Mouse (Mus musculus): ENCODE results near the gene Slc26a9. TPM values are rescaled to one million over a fixed set of nuclear protein-coding genes. Genes with fewer than 3 reads are reported as not detected.

The Slc26a9 gene
- polyA plus RNA-seq, 1 experiment from 2014 or later: 15.4 TPM

DNA sequence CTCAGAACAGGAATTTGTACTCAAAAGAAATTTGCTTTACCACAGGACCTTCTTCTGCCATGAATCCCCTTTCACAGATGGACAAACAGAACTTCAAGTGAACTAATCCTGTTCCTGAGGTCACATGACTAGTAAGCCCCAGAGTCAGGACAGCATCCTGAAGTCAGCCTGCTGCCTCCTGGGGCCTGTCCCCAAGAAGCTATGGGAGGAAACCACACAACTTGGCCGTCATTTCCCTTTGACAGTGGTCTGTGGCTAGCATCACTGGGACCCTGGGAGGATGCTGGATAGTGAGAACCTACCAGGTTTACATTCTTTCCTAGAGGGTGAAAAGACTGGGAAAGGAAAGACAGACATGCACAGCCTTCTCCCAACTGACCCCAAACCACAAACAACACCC, 5.1 kb upstream of the Slc26a9 start:
- DNase-seq (ENCODE audit: low spot score) (no peak), ATAC-seq (ENCODE audit: low FRiP score, low TSS enrichment) (no peak)
- 67% methylated on average over 1 of the region's 1 CpGs for WGBS
- TF ChIP-seq EP300 (optimal IDR thresholded peaks at IDR 0.05) (no peak), CTCF (IDR thresholded peaks at IDR 0.05; ENCODE audit: low read depth) (no peak)
- no peak overlapping the region for H3K27ac ChIP-seq (replicated peaks)
- H3K9me3 ChIP-seq (ENCODE audit: control insufficient read depth, low read length): no peaks in the 10 kb centered on the region
- H3K27me3 ChIP-seq (ENCODE audit: control insufficient read depth, insufficient read depth, low read length): no peaks in the 10 kb centered on the region
- no peak overlapping the region for H3K9ac ChIP-seq (ENCODE audit: low read length)
- H3K4me3 ChIP-seq (ENCODE audit: low read depth, low read length): no peak overlapping the region
- H3K4me1 ChIP-seq (replicated peaks; ENCODE audit: control insufficient read depth, insufficient read depth): peaks cover 7% of the 10 kb centered on the region
- H3K4me2 ChIP-seq (replicated peaks; ENCODE audit: low read depth): no peak overlapping the region
- H3K36me3 ChIP-seq (ENCODE audit: control insufficient read depth, insufficient read depth, low read length): no peaks in the 10 kb centered on the region

DNA sequence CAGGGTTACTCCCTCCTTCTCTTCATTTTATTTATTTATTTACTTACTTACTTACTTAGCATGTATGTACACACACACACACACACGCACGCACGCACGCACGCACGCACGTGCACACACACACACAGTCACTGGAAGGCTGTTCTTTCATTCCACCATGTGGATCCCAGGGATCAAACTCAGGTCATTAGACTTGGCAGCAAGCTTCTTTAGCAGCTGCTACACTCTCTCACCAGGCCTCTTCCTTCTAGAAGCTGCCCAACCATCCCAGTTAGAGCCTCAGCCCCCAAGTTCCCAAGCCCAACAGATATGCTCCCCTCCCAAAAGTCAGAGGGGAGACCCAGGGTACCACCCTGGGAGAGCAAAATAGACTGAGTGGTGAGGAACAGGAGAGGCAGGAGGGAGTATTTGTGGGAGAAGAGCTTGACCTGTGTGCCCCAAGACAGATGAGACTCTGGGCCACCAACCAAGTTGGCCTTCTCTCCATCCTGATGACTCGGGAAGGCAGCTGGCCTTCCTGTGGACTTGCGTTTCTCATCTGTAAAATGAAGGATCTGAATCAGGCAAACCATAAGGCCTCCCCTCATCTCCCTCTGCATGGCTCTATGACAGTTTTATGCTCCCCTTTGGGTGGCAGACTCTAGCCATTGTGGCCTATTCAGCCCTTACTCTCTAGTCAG, 4.2 kb upstream of the Slc26a9 start:
- Histone ChIP-seq H3K9ac (ENCODE audit: low read length) (no peak overlapping the region), H3K4me1 (replicated peaks; ENCODE audit: control insufficient read depth, insufficient read depth) (peaks cover 7% of the 10 kb centered on the region), H3K36me3 (ENCODE audit: control insufficient read depth, insufficient read depth, low read length) (no peaks in the 10 kb centered on the region), H3K27ac (replicated peaks) (no peak overlapping the region), H3K27me3 (ENCODE audit: control insufficient read depth, insufficient read depth, low read length) (no peaks in the 10 kb centered on the region), H3K9me3 (ENCODE audit: control insufficient read depth, low read length) (no peaks in the 10 kb centered on the region), H3K4me2 (replicated peaks; ENCODE audit: low read depth) (no peak overlapping the region), H3K4me3 (ENCODE audit: low read depth, low read length) (no peak overlapping the region)
- DNase-seq (ENCODE audit: low spot score) (no peak), ATAC-seq (ENCODE audit: low FRiP score, low TSS enrichment) (no peak)
- WGBS: 83% methylated on average over 9 of the region's 9 CpGs
- TF ChIP-seq EP300 (optimal IDR thresholded peaks at IDR 0.05) (no peak), CTCF (IDR thresholded peaks at IDR 0.05; ENCODE audit: low read depth) (no peak)

DNA sequence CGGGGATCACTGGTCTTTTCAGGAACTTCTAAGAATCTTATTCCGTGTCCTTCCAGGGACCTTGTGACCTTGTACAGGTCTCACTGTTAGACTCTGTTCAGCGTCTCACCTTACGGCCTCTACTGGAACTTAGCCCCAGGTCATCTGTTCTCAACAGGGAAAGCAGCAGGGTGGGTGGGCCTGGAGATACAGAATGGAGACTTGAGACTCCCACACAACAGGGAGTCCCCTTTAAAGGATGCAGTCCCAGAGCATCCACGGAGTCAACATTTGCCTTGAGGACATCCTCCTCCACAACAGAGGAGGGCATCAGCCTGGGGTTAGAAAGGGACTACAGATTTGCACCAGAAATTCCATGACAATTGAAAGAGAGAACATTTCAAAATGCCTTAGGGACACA, 1.6 kb downstream of the Slc26a9 start:
- H3K4me3 ChIP-seq (ENCODE audit: low read depth, low read length): no peak overlapping the region
- 0 out of 2 replicates have a peak overlapping the region, but pooled peaks have one; percentile 49 for H3K27ac ChIP-seq (replicated peaks)
- ATAC-seq (ENCODE audit: low FRiP score, low TSS enrichment) (no peak), DNase-seq (ENCODE audit: low spot score) (no peak)
- no peaks in the 10 kb centered on the region for H3K4me1 ChIP-seq (replicated peaks; ENCODE audit: control insufficient read depth, insufficient read depth)
- H3K36me3 ChIP-seq (ENCODE audit: control insufficient read depth, insufficient read depth, low read length): no peaks in the 10 kb centered on the region
- H3K4me2 ChIP-seq (replicated peaks; ENCODE audit: low read depth): peak overlapping the region; percentile 34
- no peak for TF ChIP-seq CTCF (IDR thresholded peaks at IDR 0.05; ENCODE audit: low read depth)
- TF ChIP-seq EP300 (optimal IDR thresholded peaks at IDR 0.05): no peak
- WGBS: 67% methylated on average over 5 of the region's 5 CpGs
- H3K27me3 ChIP-seq (ENCODE audit: control insufficient read depth, insufficient read depth, low read length): no peaks in the 10 kb centered on the region
- no peaks in the 10 kb centered on the region for H3K9me3 ChIP-seq (ENCODE audit: control insufficient read depth, low read length)
- H3K9ac ChIP-seq (ENCODE audit: low read length): 0 out of 2 replicates have a peak overlapping the region, but pooled peaks have one; percentile 23

DNA sequence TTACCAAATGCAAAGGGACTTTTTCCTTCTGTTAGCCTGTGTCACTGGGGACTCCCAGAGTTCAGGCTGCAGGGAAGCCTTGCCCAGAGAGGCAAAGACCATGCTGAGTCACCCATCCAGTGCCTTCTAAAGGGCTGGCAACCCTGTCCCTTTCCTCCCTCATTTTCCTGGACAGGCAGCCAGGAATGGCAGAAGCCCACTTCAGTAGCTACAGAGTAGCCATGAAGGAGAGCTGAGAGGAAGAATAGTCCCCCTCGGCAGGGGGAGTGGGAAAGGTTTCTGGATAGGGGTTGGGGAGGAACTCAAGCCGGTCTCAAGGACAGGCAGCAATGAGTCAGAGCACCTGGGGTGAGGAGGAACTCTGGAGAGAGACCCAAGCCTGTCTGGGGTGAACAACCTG, 3.9 kb downstream of the Slc26a9 start:
- H3K36me3 ChIP-seq (ENCODE audit: control insufficient read depth, insufficient read depth, low read length): no peaks in the 10 kb centered on the region
- TF ChIP-seq CTCF (IDR thresholded peaks at IDR 0.05; ENCODE audit: low read depth) (no peak), EP300 (optimal IDR thresholded peaks at IDR 0.05) (no peak)
- WGBS: 65% methylated on average over 2 of the region's 2 CpGs
- H3K27me3 ChIP-seq (ENCODE audit: control insufficient read depth, insufficient read depth, low read length): no peaks in the 10 kb centered on the region
- DNase-seq (ENCODE audit: low spot score) (no peak), ATAC-seq (ENCODE audit: low FRiP score, low TSS enrichment) (no peak)
- no peaks in the 10 kb centered on the region for H3K9me3 ChIP-seq (ENCODE audit: control insufficient read depth, low read length)
- H3K27ac ChIP-seq (replicated peaks): 0 out of 2 replicates have a peak overlapping the region, but pooled peaks have one; percentile 30
- no peak overlapping the region for H3K4me3 ChIP-seq (ENCODE audit: low read depth, low read length)
- no peaks in the 10 kb centered on the region for H3K4me1 ChIP-seq (replicated peaks; ENCODE audit: control insufficient read depth, insufficient read depth)
- no peak overlapping the region; the same call in 1 of the 2 replicates for H3K4me2 ChIP-seq (replicated peaks; ENCODE audit: low read depth)
- no peak overlapping the region for H3K9ac ChIP-seq (ENCODE audit: low read length)

DNA sequence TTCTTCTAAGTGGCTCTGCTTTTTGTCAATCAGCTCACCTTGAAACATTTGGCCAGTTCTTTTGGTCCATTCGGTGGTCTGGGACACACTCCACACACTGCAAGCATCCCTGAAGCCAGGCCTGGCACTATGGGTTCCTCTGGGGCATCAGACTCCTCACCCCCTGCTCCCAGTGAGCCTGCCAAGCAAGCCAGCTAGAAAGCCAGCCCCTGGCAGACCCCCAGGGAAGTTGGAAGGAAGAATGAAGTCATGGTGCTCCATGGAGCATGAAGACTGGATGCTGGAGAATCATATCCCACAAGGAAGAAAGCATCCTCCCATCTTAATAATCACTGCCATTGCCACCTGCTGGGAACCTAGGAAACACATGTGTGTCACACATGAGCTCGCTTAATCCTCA, 4.8 kb downstream of the Slc26a9 start:
- no peak for DNase-seq (ENCODE audit: low spot score)
- no peaks in the 10 kb centered on the region for H3K36me3 ChIP-seq (ENCODE audit: control insufficient read depth, insufficient read depth, low read length)
- TF ChIP-seq EP300 (optimal IDR thresholded peaks at IDR 0.05) (no peak), CTCF (IDR thresholded peaks at IDR 0.05; ENCODE audit: low read depth) (no peak)
- H3K9me3 ChIP-seq (ENCODE audit: control insufficient read depth, low read length): no peaks in the 10 kb centered on the region
- H3K9ac ChIP-seq (ENCODE audit: low read length): no peak overlapping the region
- no peak overlapping the region for H3K4me2 ChIP-seq (replicated peaks; ENCODE audit: low read depth)
- H3K27ac ChIP-seq (replicated peaks): no peak overlapping the region
- H3K4me1 ChIP-seq (replicated peaks; ENCODE audit: control insufficient read depth, insufficient read depth): no peaks in the 10 kb centered on the region
- H3K27me3 ChIP-seq (ENCODE audit: control insufficient read depth, insufficient read depth, low read length): no peaks in the 10 kb centered on the region
- no peak for ATAC-seq (ENCODE audit: low FRiP score, low TSS enrichment)
- no peak overlapping the region for H3K4me3 ChIP-seq (ENCODE audit: low read depth, low read length)
- 82% methylated on average over 2 of the region's 2 CpGs for WGBS

DNA sequence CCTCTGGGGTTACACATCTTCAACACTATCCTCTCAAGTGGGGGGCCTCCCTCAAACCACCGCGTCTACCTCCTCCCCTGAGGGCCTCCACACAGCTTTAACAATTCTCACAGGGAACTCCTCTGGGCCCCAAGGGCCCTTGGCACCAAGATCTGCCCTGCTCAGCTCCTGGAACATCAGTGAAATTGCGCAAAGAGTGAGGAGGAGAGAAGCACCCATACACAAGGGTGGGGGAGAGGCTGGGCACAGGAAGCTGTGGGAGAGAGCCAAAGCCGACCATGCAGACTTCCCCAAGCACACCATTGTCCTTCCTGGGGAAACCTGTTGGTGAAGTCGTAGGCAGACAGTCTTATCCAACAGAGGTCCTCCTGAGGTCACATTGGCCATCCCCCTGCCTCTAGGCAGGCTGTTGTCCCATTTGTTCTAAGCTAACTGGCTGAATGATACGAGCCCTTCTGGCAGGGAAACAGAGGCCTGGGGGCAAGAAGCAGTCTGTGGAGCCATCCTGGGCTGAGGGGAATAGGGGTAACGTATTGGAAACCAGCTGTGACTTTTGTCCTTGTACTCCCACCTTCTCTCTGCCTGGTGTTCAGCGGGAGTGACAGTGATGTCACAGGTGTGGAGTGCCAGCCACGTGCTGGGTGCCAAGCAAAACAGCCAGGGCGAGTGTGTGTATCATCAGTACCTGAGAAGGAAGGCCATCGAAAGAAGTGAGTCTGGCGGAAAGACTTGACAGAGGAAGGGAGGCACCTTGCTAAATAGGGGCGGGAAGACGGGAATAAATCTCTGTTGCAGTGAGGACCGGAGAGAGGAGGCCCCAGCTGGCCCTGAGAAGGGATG, 6.1 kb downstream of the Slc26a9 start:
- H3K27ac ChIP-seq (replicated peaks): 0 out of 2 replicates have a peak overlapping the region, but pooled peaks have one; percentile 45
- no peak overlapping the region for H3K4me3 ChIP-seq (ENCODE audit: low read depth, low read length)
- no peaks in the 10 kb centered on the region for H3K4me1 ChIP-seq (replicated peaks; ENCODE audit: control insufficient read depth, insufficient read depth)
- TF ChIP-seq CTCF (IDR thresholded peaks at IDR 0.05; ENCODE audit: low read depth) (no peak), EP300 (optimal IDR thresholded peaks at IDR 0.05) (no peak)
- no peak for DNase-seq (ENCODE audit: low spot score)
- no peak for ATAC-seq (ENCODE audit: low FRiP score, low TSS enrichment)
- H3K9ac ChIP-seq (ENCODE audit: low read length): no peak overlapping the region
- H3K9me3 ChIP-seq (ENCODE audit: control insufficient read depth, low read length): no peaks in the 10 kb centered on the region
- WGBS: 65% methylated on average over 15 of the region's 15 CpGs
- H3K4me2 ChIP-seq (replicated peaks; ENCODE audit: low read depth): no peak overlapping the region
- no peaks in the 10 kb centered on the region for H3K27me3 ChIP-seq (ENCODE audit: control insufficient read depth, insufficient read depth, low read length)
- no peaks in the 10 kb centered on the region for H3K36me3 ChIP-seq (ENCODE audit: control insufficient read depth, insufficient read depth, low read length)
